Mouse (Mus musculus) MEL (cell line): ENCODE data around the gene Mrps27. TPM values are rescaled to one million over a fixed set of nuclear protein-coding genes. Genes with fewer than 3 reads are reported as not detected.

Experiments
- DNase-seq: peaks from one replicate; pipeline ENCODE4 v3.0.0; 2011; ENCODE audit warnings: low read depth, low spot score
- H3K27ac ChIP-seq: 2 replicates; pipeline ENCODE4 v1.5.1; 2012; ENCODE audit warnings: low read depth, mild to moderate bottlenecking, control low read depth, low read length, moderate library complexity; ENCODE audit not compliant: control insufficient read depth
- H3K27me3 ChIP-seq, 2 experiments: fragments of 150-350 bp in 1 of 2; sonication (generic) in 1 of 2; 2 replicates each; pipeline ENCODE4 v1.6.1; 2012; ENCODE audit warnings: low read length in 2 of 2, mild to moderate bottlenecking in 2 of 2, improper control_type of control experiment in 1 of 2, moderate library complexity in 1 of 2; ENCODE audit not compliant: insufficient read depth in 2 of 2, control insufficient read depth in 1 of 2
- H3K36me3 ChIP-seq, 2 experiments: 2 replicates each; pipeline ENCODE4 v1.6.1; 2012 to 2014; ENCODE audit warnings: low read length in 2 of 2, improper control_type of control experiment in 1 of 2, inconsistent platforms in 1 of 2, mild to moderate bottlenecking in 1 of 2; ENCODE audit not compliant: insufficient read depth in 2 of 2, control insufficient read depth in 1 of 2
- H3K4me1 ChIP-seq, 2 experiments: fragments of 150-350 bp in 1 of 2; sonication (generic) in 1 of 2; 2 replicates each; pipeline ENCODE4 v1.6.1; 2012; ENCODE audit warnings: low read length in 2 of 2, improper control_type of control experiment in 1 of 2, mild to moderate bottlenecking in 1 of 2; ENCODE audit not compliant: insufficient read depth in 2 of 2, control insufficient read depth in 1 of 2
- H3K4me3 ChIP-seq, 2 experiments: fragments of 150-350 bp in 1 of 2; sonication (generic) in 1 of 2; 2 replicates each; pipeline ENCODE4 v1.5.1; 2012; ENCODE audit warnings: low read depth in 2 of 2, low read length in 2 of 2, mild to moderate bottlenecking in 2 of 2, moderate library complexity in 2 of 2, control low read depth in 1 of 2, improper control_type of control experiment in 1 of 2; ENCODE audit not compliant: control insufficient read depth in 1 of 2, insufficient read depth in 1 of 2
- H3K79me2 ChIP-seq: 2 replicates; pipeline ENCODE4 v1.6.1; 2012; ENCODE audit warnings: mild to moderate bottlenecking, low read length, moderate library complexity; ENCODE audit not compliant: control insufficient read depth, poor library complexity, insufficient read depth
- H3K9ac ChIP-seq: 2 replicates; pipeline ENCODE4 v1.6.1; 2012; ENCODE audit warnings: low read depth, mild to moderate bottlenecking, control low read depth, low read length, moderate library complexity; ENCODE audit not compliant: control insufficient read depth, poor library complexity, severe bottlenecking
- H3K9me3 ChIP-seq: fragments of 150-350 bp; sonication (generic); replicated peaks from 2 replicates; pipeline ENCODE4 v1.6.1; 2012; ENCODE audit warnings: mild to moderate bottlenecking, low read length, improper control_type of control experiment, moderate library complexity; ENCODE audit not compliant: insufficient read depth
- BHLHE40 ChIP-seq: IDR thresholded peaks from 2 replicates; pipeline ENCODE4 v1.6.1; 2012; ENCODE audit warnings: low read depth, mild to moderate bottlenecking, inconsistent platforms, low read length, improper control_type of control experiment, borderline replicate concordance
- CHD1 ChIP-seq: IDR thresholded peaks from 2 replicates; pipeline ENCODE4 v1.6.1; 2012; ENCODE audit warnings: low read depth, mild to moderate bottlenecking, inconsistent platforms, low read length, improper control_type of control experiment
- CHD2 ChIP-seq: IDR thresholded peaks from 2 replicates; pipeline ENCODE4 v1.6.1; 2011; ENCODE audit warnings: low read length, improper control_type of control experiment
- E2F4 ChIP-seq: IDR thresholded peaks from 2 replicates; pipeline ENCODE4 v1.6.1; 2011; ENCODE audit warnings: low read depth, low read length, improper control_type of control experiment, borderline replicate concordance
- ETS1 ChIP-seq: IDR thresholded peaks from 2 replicates; pipeline ENCODE4 v1.6.1; 2012; ENCODE audit warnings: low read depth, mild to moderate bottlenecking, inconsistent platforms, low read length, improper control_type of control experiment, moderate library complexity
- JUND ChIP-seq: IDR thresholded peaks from 2 replicates; pipeline ENCODE4 v1.6.1; 2011; ENCODE audit warnings: low read depth, mild to moderate bottlenecking, improper control_type of control experiment, low read length
- KAT2A ChIP-seq: conservative IDR thresholded peaks from 2 replicates; pipeline ENCODE4 v1.6.1; 2012; ENCODE audit warnings: low read depth, low read length, improper control_type of control experiment, inconsistent platforms
- MAZ ChIP-seq: IDR thresholded peaks from 2 replicates; pipeline ENCODE4 v1.6.1; 2012; ENCODE audit warnings: low read depth, mild to moderate bottlenecking, inconsistent platforms, low read length, improper control_type of control experiment
- MEF2A ChIP-seq: IDR thresholded peaks from 2 replicates; pipeline ENCODE4 v1.6.1; 2014; ENCODE audit warnings: low read depth, mild to moderate bottlenecking, inconsistent platforms, low read length, improper control_type of control experiment; ENCODE audit not compliant: poor library complexity, insufficient replicate concordance, severe bottlenecking; ENCODE audit errors: extremely low read depth
- MXI1 ChIP-seq: IDR thresholded peaks from 2 replicates; pipeline ENCODE4 v1.6.1; 2011; ENCODE audit warnings: mild to moderate bottlenecking, low read depth, low read length, improper control_type of control experiment
- MYB ChIP-seq: IDR thresholded peaks from 2 replicates; pipeline ENCODE4 v1.6.1; 2011; ENCODE audit warnings: mild to moderate bottlenecking, low read depth, low read length, improper control_type of control experiment
- MYC ChIP-seq: IDR thresholded peaks from 2 replicates; pipeline ENCODE4 v1.6.1; 2011; ENCODE audit warnings: low read depth, mild to moderate bottlenecking, low read length, improper control_type of control experiment, moderate library complexity
- POLR2A ChIP-seq, 2 experiments: IDR thresholded peaks; 2 replicates each; pipeline ENCODE4 v1.6.1; 2011 to 2012; ENCODE audit warnings: low read length in 2 of 2, mild to moderate bottlenecking in 2 of 2, control low read depth in 1 of 2, improper control_type of control experiment in 1 of 2, low read depth in 1 of 2, moderate library complexity in 1 of 2; ENCODE audit not compliant: control insufficient read depth in 1 of 2, insufficient read depth in 1 of 2, poor library complexity in 1 of 2
- TCF12 ChIP-seq: IDR thresholded peaks from 2 replicates; pipeline ENCODE4 v1.6.1; 2014; ENCODE audit warnings: low read depth, mild to moderate bottlenecking, inconsistent platforms, low read length, improper control_type of control experiment, moderate library complexity
- UBTF ChIP-seq: IDR thresholded peaks from 2 replicates; pipeline ENCODE4 v1.6.1; 2012; ENCODE audit warnings: low read depth, mild to moderate bottlenecking, inconsistent platforms, low read length, improper control_type of control experiment, moderate library complexity, borderline replicate concordance; ENCODE audit not compliant: insufficient read depth
- USF2 ChIP-seq, 2 experiments: IDR thresholded peaks; 2 replicates each; pipeline ENCODE4 v1.6.1; 2011 to 2012; ENCODE audit warnings: improper control_type of control experiment in 2 of 2, low read length in 2 of 2, borderline replicate concordance in 1 of 2, inconsistent platforms in 1 of 2, low read depth in 1 of 2, mild to moderate bottlenecking in 1 of 2; ENCODE audit not compliant: insufficient read depth in 1 of 2
- ZC3H11A ChIP-seq: IDR thresholded peaks from 2 replicates; pipeline ENCODE4 v1.6.1; 2012; ENCODE audit warnings: low read depth, mild to moderate bottlenecking, inconsistent platforms, low read length, improper control_type of control experiment
- ZKSCAN1 ChIP-seq: IDR thresholded peaks from 2 replicates; pipeline ENCODE4 v1.6.1; 2012; ENCODE audit warnings: low read depth, mild to moderate bottlenecking, inconsistent platforms, low read length, improper control_type of control experiment, moderate library complexity
- polyA plus RNA-seq, 2 experiments: library from polyadenylated mRNA; stranded (reverse) in 1 of 2; unstranded in 1 of 2; fragments of >175 nt in 1 of 2; fragments of >200 nt in 1 of 2; gene quantifications; 2 replicates each; pipeline versions ENCODE4 v1.2.1 to v1.2.4; 2012; ENCODE audit warnings: low replicate concordance in 2 of 2, low read depth in 1 of 2; ENCODE audit not compliant: insufficient read length in 2 of 2, insufficient read depth in 1 of 2, missing spikeins in 1 of 2
- total RNA-seq: library from RNA; depleted of rRNA; stranded (reverse); fragments of 300-350 nt; gene quantifications from 2 replicates; pipeline ENCODE4 v1.2.3, GENCODE M21; 2012

Mrps27 gene
- total and polyA plus RNA-seq, 3 experiments, result 27.9 to 44.1 TPM; not detected in 1

GRCm38 (mm10) chr13:99341504-99341903, 3.1 kb upstream of the Mrps27 start:
- H3K27ac ChIP-seq, result no peak overlapping the region
- DNase-seq, result no peak
- H3K27me3 ChIP-seq, result no peaks in the 10 kb centered on the region
- no peaks in the 10 kb centered on the region for H3K9me3 ChIP-seq
- no peak overlapping the region for H3K9ac ChIP-seq
- TF ChIP-seq CHD1 (no peak), TCF12 (no peak), ETS1 (no peak), MXI1 (no peak), MYC (no peak), MYB (no peak), MEF2A (no peak), POLR2A (IDR thresholded peaks at IDR 0.05; ENCODE audit: control insufficient read depth in 1 of 2, insufficient read depth in 1 of 2, low read depth in 1 of 2, low read length in 2 of 2, poor library complexity in 1 of 2) (no peak), CHD2 (no peak), E2F4 (no peak), ZKSCAN1 (no peak), USF2 (IDR thresholded peaks at IDR 0.05; ENCODE audit: borderline replicate concordance in 1 of 2, insufficient read depth in 1 of 2, low read depth in 1 of 2, low read length in 2 of 2) (no peak), UBTF (no peak), ZC3H11A (no peak)
- peaks cover 0 to 10% of the 10 kb centered on the region in 2 experiments; a peak in 2 of 4 replicates for H3K4me1 ChIP-seq
- peaks cover 20% of the 10 kb centered on the region for H3K79me2 ChIP-seq
- H3K36me3 ChIP-seq, result peaks cover under 1 to 19% of the 10 kb centered on the region in 2 experiments; a peak in 3 of 4 replicates
- H3K4me3 ChIP-seq, result no peak overlapping the region

- no peak for TF ChIP-seq JUND
- TF ChIP-seq MAZ, result no peak
- TF ChIP-seq KAT2A, result no peak
- no peak for TF ChIP-seq BHLHE40
- TF ChIP-seq POLR2A (IDR thresholded peaks at IDR 0.05; ENCODE audit: control insufficient read depth in 1 of 2, insufficient read depth in 1 of 2, low read depth in 1 of 2, low read length in 2 of 2, poor library complexity in 1 of 2), result peak in 1 of 2 experiments; percentile 79; a peak in 1 of 4 replicates
- Histone ChIP-seq H3K4me3 (peak overlapping the region; percentile 83 to 100), H3K79me2 (peaks cover 20% of the 10 kb centered on the region), H3K36me3 (peaks cover 0 to 9% of the 10 kb centered on the region in 2 experiments; a peak in 1 of 4 replicates), H3K27ac (peak overlapping the region; percentile 82), H3K9ac (peak overlapping the region; percentile 92), H3K27me3 (no peaks in the 10 kb centered on the region), H3K4me1 (no peaks in the 10 kb centered on the region; a peak in 1 of 4 replicates), H3K9me3 (no peaks in the 10 kb centered on the region)
- DNase-seq, result peak; percentile 66
Observed at GRCm38 (mm10) chr13:99343876-99344598, 549 bp upstream of the Mrps27 start.
